ENCODE assay signal across 12 mouse cellular contexts in genomic region chr6:48876510-48877135, GRCm38 (mm10). TPM values are rescaled to one million over a fixed set of nuclear protein-coding genes. Genes with fewer than 3 reads are reported as not detected.
DNase-seq lines count a peak whose midpoint lies in the region; ATAC-seq and TF ChIP-seq lines count a peak whose summit lies in the region.
"Had no signal": no experiment of that assay in that cellular context is flagged by ENCODE, and none has a peak within 500 bp of the region (broad histone marks: within the 10 kb centered on the region; RNA-seq: fewer than 3 reads in every experiment).

No protein-coding gene starts in this region.

- no peak overlapping the region for H3K4me2 ChIP-seq in kidney, embryonic 15.5 days
- H3K4me2 ChIP-seq in intestine, embryonic 16.5 days (ENCODE audit: low read depth, low read length) = no peak overlapping the region
- H3K4me2 ChIP-seq: liver, embryonic 13.5 days had no signal

- H3K4me1 ChIP-seq in cerebellum, adult 2 months (ENCODE audit: control insufficient read depth, insufficient read depth, low read length) = no peaks in the 10 kb centered on the region
- no peaks in the 10 kb centered on the region for H3K4me1 ChIP-seq in kidney, embryonic 15.5 days
- H3K4me1 ChIP-seq in intestine, embryonic 16.5 days (ENCODE audit: control insufficient read depth, insufficient read depth, low read length) = peaks cover 8% of the 10 kb centered on the region; the same call in 1 of the 2 replicates
- H3K4me1 ChIP-seq in thymus, adult 2 months (replicated peaks; ENCODE audit: control insufficient read depth, insufficient read depth, low read length) = no peaks in the 10 kb centered on the region
- H3K4me1 ChIP-seq: liver, embryonic 13.5 days had no signal

- no peak for TF ChIP-seq POLR2A in cerebellum, adult 2 months (IDR thresholded peaks at IDR 0.05; ENCODE audit: borderline replicate concordance, insufficient read depth, low read length)
- TF ChIP-seq POLR2A in thymus, adult 2 months (IDR thresholded peaks at IDR 0.05; ENCODE audit: control insufficient read depth, extremely low read depth, insufficient read depth, low read length, poor library complexity) = no peak

- no peak for ATAC-seq in kidney, embryonic 15.5 days (replicated peaks; ENCODE audit: low FRiP score)
- peak; percentile 57 for ATAC-seq in intestine, embryonic 16.5 days
- ATAC-seq: activated CD4-positive, CD25-positive, alpha-beta regulatory T cell, adult 4 months had no signal

- WGBS in cerebellum, adult 2 months = 35% methylated on average over 5 of the region's 5 CpGs
- WGBS in kidney, embryonic 15.5 days = 53% methylated on average over 5 of the region's 5 CpGs
- WGBS in intestine, embryonic 16.5 days = 63% methylated on average over 5 of the region's 5 CpGs
- 97% methylated on average over 5 of the region's 5 CpGs for WGBS in thymus, adult 2 months

- H3K36me3 ChIP-seq in kidney, embryonic 15.5 days = no peaks in the 10 kb centered on the region
- H3K36me3 ChIP-seq in intestine, embryonic 16.5 days (ENCODE audit: control insufficient read depth, insufficient read depth, low read length) = no peaks in the 10 kb centered on the region
- no peaks in the 10 kb centered on the region for H3K36me3 ChIP-seq in thymus, adult 2 months (ENCODE audit: control insufficient read depth, insufficient read depth, low read length)
- H3K36me3 ChIP-seq: G1E; liver, embryonic 13.5 days had no signal

- DNase-seq in cerebellum, adult 2 months = peak; percentile 27 to 53
- no peak for DNase-seq in cerebellum, adult 8-10 months
- DNase-seq in kidney, adult 18-20 months = peak; percentile 2
- DNase-seq in brain, adult 2 months (ENCODE audit: low read depth, low spot score) = peak; percentile 83
- no peak for DNase-seq in thymus, adult 2 months
- no peak for DNase-seq in lung, postnatal 4 days
- DNase-seq: liver, embryonic 13.5 days had no signal

- no peaks in the 10 kb centered on the region for H3K9me3 ChIP-seq in kidney, embryonic 15.5 days (replicated peaks)
- no peaks in the 10 kb centered on the region for H3K9me3 ChIP-seq in intestine, embryonic 16.5 days (ENCODE audit: control insufficient read depth, low read length)
- H3K9me3 ChIP-seq: G1E; liver, embryonic 13.5 days had no signal

- H3K27ac ChIP-seq in cerebellum, adult 2 months (ENCODE audit: insufficient read depth, low read length) = no peak overlapping the region
- no peak overlapping the region for H3K27ac ChIP-seq in kidney, embryonic 15.5 days
- H3K27ac ChIP-seq in intestine, embryonic 16.5 days (ENCODE audit: low read length) = peak overlapping the region; percentile 55; the same call in 1 of the 2 replicates
- no peak overlapping the region for H3K27ac ChIP-seq in thymus, adult 2 months (ENCODE audit: control insufficient read depth, insufficient read depth, low read length)
- H3K27ac ChIP-seq: liver, embryonic 13.5 days had no signal

- H3K9ac ChIP-seq in kidney, embryonic 15.5 days = no peak overlapping the region
- H3K9ac ChIP-seq in intestine, embryonic 16.5 days (ENCODE audit: low read depth, low read length) = no peak overlapping the region
- H3K9ac ChIP-seq: liver, embryonic 13.5 days had no signal

- no peak overlapping the region for H3K4me3 ChIP-seq in cerebellum, adult 2 months (replicated peaks; ENCODE audit: insufficient read depth, low read depth, low read length)
- no peak overlapping the region for H3K4me3 ChIP-seq in kidney, embryonic 15.5 days (replicated peaks)
- no peak overlapping the region for H3K4me3 ChIP-seq in intestine, embryonic 16.5 days (ENCODE audit: low read length)
- no peak overlapping the region for H3K4me3 ChIP-seq in thymus, adult 2 months (ENCODE audit: control insufficient read depth, insufficient read depth, low read length)
- H3K4me3 ChIP-seq: erythroblast, embryonic 14.5 days; liver, embryonic 13.5 days had no signal

- no peak for TF ChIP-seq CTCF in cerebellum, adult 2 months (IDR thresholded peaks at IDR 0.05; ENCODE audit: borderline replicate concordance, insufficient read depth, low read depth, low read length)
- no peak for TF ChIP-seq CTCF in thymus, adult 2 months (IDR thresholded peaks at IDR 0.05; ENCODE audit: borderline replicate concordance, control insufficient read depth, extremely low read depth, insufficient read depth, low read length, poor library complexity)

- no peaks in the 10 kb centered on the region for H3K27me3 ChIP-seq in cerebellum, adult 2 months (ENCODE audit: control insufficient read depth, insufficient read depth, low read length)
- no peaks in the 10 kb centered on the region for H3K27me3 ChIP-seq in kidney, embryonic 15.5 days
- no peaks in the 10 kb centered on the region for H3K27me3 ChIP-seq in intestine, embryonic 16.5 days (replicated peaks; ENCODE audit: control insufficient read depth, insufficient read depth, low read length)
- no peaks in the 10 kb centered on the region for H3K27me3 ChIP-seq in thymus, adult 2 months (ENCODE audit: control insufficient read depth, insufficient read depth, low read length)
- H3K27me3 ChIP-seq: liver, embryonic 13.5 days had no signal

RNA-seq across cellular contexts. Expression of gene Aoc1, which starts 3.9 kb away (rescaled TPM):
- 0.25 and 0.31 TPM in 2 replicates for polyA plus RNA-seq in cerebellum, adult 2 months (2012; rRNA removed)
- 2.6 and 3.4 TPM in 2 replicates for polyA plus RNA-seq in kidney, embryonic 15.5 days (2015; fragmentation: Nextera tagmentation; extraction: Ambion mirVana)
- polyA plus RNA-seq in intestine, embryonic 16.5 days (2015; fragmentation: Nextera tagmentation; extraction: Ambion mirVana) = 51.9 and 71.5 TPM in 2 replicates
- polyA plus RNA-seq in thymus, adult 2 months (2012; rRNA removed) = 10.5 and 11.7 TPM in 2 replicates
- polyA plus RNA-seq: activated CD4-positive, CD25-positive, alpha-beta regulatory T cell, adult 4 months; erythroblast, embryonic 14.5 days; G1E; liver, embryonic 13.5 days had no signal

RNA-seq across cellular contexts. Expression of gene Tmem176b, which starts 35.3 kb away (rescaled TPM):
- polyA plus RNA-seq in cerebellum, adult 2 months (2012; rRNA removed) = 48.7 and 54.4 TPM in 2 replicates
- polyA plus RNA-seq in kidney, embryonic 15.5 days (2015; fragmentation: Nextera tagmentation; extraction: Ambion mirVana) = 353 and 363 TPM in 2 replicates
- polyA plus RNA-seq in intestine, embryonic 16.5 days (2015; fragmentation: Nextera tagmentation; extraction: Ambion mirVana) = 403 and 414 TPM in 2 replicates
- 206 and 265 TPM in 2 replicates for polyA plus RNA-seq in thymus, adult 2 months (2012; rRNA removed)
- polyA plus RNA-seq: G1E had no signal

RNA-seq across cellular contexts. Expression of gene Tmem176a, which starts 35.9 kb away (rescaled TPM):
- 11.0 and 12.5 TPM in 2 replicates for polyA plus RNA-seq in cerebellum, adult 2 months (2012; rRNA removed)
- 148 and 153 TPM in 2 replicates for polyA plus RNA-seq in kidney, embryonic 15.5 days (2015; fragmentation: Nextera tagmentation; extraction: Ambion mirVana)
- polyA plus RNA-seq in intestine, embryonic 16.5 days (2015; fragmentation: Nextera tagmentation; extraction: Ambion mirVana) = 183 TPM in 2 replicates
- polyA plus RNA-seq in thymus, adult 2 months (2012; rRNA removed) = 67.0 and 84.8 TPM in 2 replicates
- polyA plus RNA-seq: G1E had no signal

RNA-seq across cellular contexts. Expression of gene 1600015I10Rik, which starts 53.1 kb away (rescaled TPM):
- polyA plus RNA-seq in cerebellum, adult 2 months (2012; rRNA removed) = not detected in 2 replicates
- polyA plus RNA-seq in kidney, embryonic 15.5 days (2015; fragmentation: Nextera tagmentation; extraction: Ambion mirVana) = not detected in 2 replicates
- polyA plus RNA-seq in intestine, embryonic 16.5 days (2015; fragmentation: Nextera tagmentation; extraction: Ambion mirVana) = not detected in 2 replicates
- 0.13 TPM in 1 of 2 replicates, not detected in the other for polyA plus RNA-seq in thymus, adult 2 months (2012; rRNA removed)
- polyA plus RNA-seq: activated CD4-positive, CD25-positive, alpha-beta regulatory T cell, adult 4 months; erythroblast, embryonic 14.5 days; G1E; liver, embryonic 13.5 days had no signal

Comparison
In these comparisons a context has a peak if more than half of its experiments do, and no peak if none do; other contexts are left out.
1. DNase-seq: peak in cerebellum, adult 2 months (2 of 2), kidney, adult 18-20 months (single experiment) and brain, adult 2 months (single experiment); none in cerebellum, adult 8-10 months (single experiment), thymus, adult 2 months (single experiment) and lung, postnatal 4 days (0 of 2).